Mouse (Mus musculus): Measurements from ENCODE around the gene Sept6. TPM values are rescaled to one million over a fixed set of nuclear protein-coding genes. Genes with fewer than 3 reads are reported as not detected.
A peak's percentile ranks its signal among the peaks of the same experiment; 100 is the strongest.
"Not testable (repeated sequence)": the region's sequence is repeated elsewhere in the genome, so short reads cannot be mapped to it uniquely, and the experiment has no call there.

The Sept6 gene
- polyA plus RNA-seq, 1 experiment from 2014 or later = 65.5 TPM

GRCm38 (mm10) chrX:36901655-36902054, 89.9 kb downstream of the Sept6 start:
- WGBS = 30% methylated on average over 3 of the region's 3 CpGs
- no peaks in the 10 kb centered on the region for H3K4me1 ChIP-seq
- H3K27ac ChIP-seq = no peak overlapping the region
- ATAC-seq (ENCODE audit: low FRiP score, low read depth) = no peak
- H3K36me3 ChIP-seq = no peaks in the 10 kb centered on the region
- 0 out of 2 replicates have a peak, but pooled peaks cover 2% of the 10 kb centered on the region for H3K9me3 ChIP-seq
- H3K27me3 ChIP-seq (replicated peaks) = no peaks in the 10 kb centered on the region
- H3K9ac ChIP-seq = peak overlapping the region; percentile 75; the same call in 1 of the 2 replicates
- peak overlapping the region; percentile 59 for H3K4me3 ChIP-seq
- peak overlapping the region; percentile 61 for H3K4me2 ChIP-seq (replicated peaks)

- WGBS = 52% methylated on average over 1 of the region's 1 CpGs
- not testable (repeated sequence) for H3K27me3 ChIP-seq (replicated peaks); ATAC-seq (ENCODE audit: low FRiP score, low read depth); H3K9me3 ChIP-seq; H3K36me3 ChIP-seq; H3K4me1 ChIP-seq; H3K4me3 ChIP-seq; H3K4me2 ChIP-seq (replicated peaks); H3K9ac ChIP-seq; H3K27ac ChIP-seq
Measured at GRCm38 (mm10) chrX:36898931-36899330, 92.7 kb downstream of the Sept6 start.

GRCm38 (mm10) chrX:36884719-36885118, 106.9 kb downstream of the Sept6 start:
- H3K9me3 ChIP-seq = no peaks in the 10 kb centered on the region

GRCm38 (mm10) chrX:36874704-36875128, 116.9 kb downstream of the Sept6 start:
- ATAC-seq (ENCODE audit: low FRiP score, low read depth) = peak; percentile 71
- H3K4me2 ChIP-seq (replicated peaks) = peak overlapping the region; percentile 63
- H3K9me3 ChIP-seq = no peaks in the 10 kb centered on the region
- peak overlapping the region; percentile 83 for H3K9ac ChIP-seq
- peak overlapping the region; percentile 50; the same call in 1 of the 2 replicates for H3K27ac ChIP-seq
- H3K36me3 ChIP-seq = no peaks in the 10 kb centered on the region
- H3K4me1 ChIP-seq = 0 out of 2 replicates have a peak, but pooled peaks cover 4% of the 10 kb centered on the region
- no peaks in the 10 kb centered on the region for H3K27me3 ChIP-seq (replicated peaks)
- WGBS = 11% methylated on average over 36 of the region's 36 CpGs
- peak overlapping the region; percentile 65 for H3K4me3 ChIP-seq

More at GRCm38 (mm10) chrX:36884719-36885118, 106.9 kb downstream of the Sept6 start:
- H3K27ac ChIP-seq = no peak overlapping the region
- no peak overlapping the region for H3K9ac ChIP-seq
- no peak overlapping the region for H3K4me3 ChIP-seq
- no peaks in the 10 kb centered on the region for H3K27me3 ChIP-seq (replicated peaks)
- peaks cover 7% of the 10 kb centered on the region; the same call in 1 of the 2 replicates for H3K36me3 ChIP-seq
- no peaks in the 10 kb centered on the region for H3K4me1 ChIP-seq
- H3K4me2 ChIP-seq (replicated peaks) = no peak overlapping the region
- whole genome bisulfite sequencing = 95% methylated on average over 1 of the region's 1 CpGs
- no peak for ATAC-seq (ENCODE audit: low FRiP score, low read depth)

- no peaks in the 10 kb centered on the region for H3K9me3 ChIP-seq
- H3K9ac ChIP-seq = peak overlapping the region; percentile 83
- no peaks in the 10 kb centered on the region for H3K27me3 ChIP-seq (replicated peaks)
- ATAC-seq (ENCODE audit: low FRiP score, low read depth) = peak; percentile 97
- peak overlapping the region; percentile 63 for H3K4me2 ChIP-seq (replicated peaks)
- no peaks in the 10 kb centered on the region for H3K36me3 ChIP-seq
- peak overlapping the region; percentile 65 for H3K4me3 ChIP-seq
- 16% methylated on average over 57 of the region's 57 CpGs for WGBS
- 0 out of 2 replicates have a peak, but pooled peaks cover 4% of the 10 kb centered on the region for H3K4me1 ChIP-seq
- H3K27ac ChIP-seq = peak overlapping the region; percentile 50; the same call in 1 of the 2 replicates
Measured at GRCm38 (mm10) chrX:36874178-36874696, 117.4 kb downstream of the Sept6 start.

GRCm38 (mm10) chrX:36873765-36874164, 117.8 kb downstream of the Sept6 start, which contains the start of the genes Ube2a and C330007P06Rik:
Ube2a (plus strand) TSS chrX:36873900.
C330007P06Rik (minus strand) TSS chrX:36874111.
- peak within 1 kb of the TSS; percentile 50; the same call in 1 of the 2 replicates for H3K27ac ChIP-seq
- H3K9ac ChIP-seq = peak within 1 kb of the TSS; percentile 83
- H3K9me3 ChIP-seq = no peaks in the 10 kb centered on the region
- peak within 1 kb of the TSS; percentile 63 for H3K4me2 ChIP-seq (replicated peaks)
- peak; percentile 63 for ATAC-seq (ENCODE audit: low FRiP score, low read depth)
- H3K4me1 ChIP-seq = 0 out of 2 replicates have a peak, but pooled peaks cover 4% of the 10 kb centered on the region
- peak within 1 kb of the TSS; percentile 65 for H3K4me3 ChIP-seq
- no peaks in the 10 kb centered on the region for H3K36me3 ChIP-seq
- H3K27me3 ChIP-seq (replicated peaks) = no peaks in the 10 kb centered on the region
- 28% methylated on average over 8 of the region's 8 CpGs for WGBS

GRCm38 (mm10) chrX:36870372-36870771, 121.2 kb downstream of the Sept6 start:
- no peak overlapping the region for H3K4me3 ChIP-seq
- H3K9me3 ChIP-seq = no peaks in the 10 kb centered on the region
- H3K9ac ChIP-seq = no peak overlapping the region
- H3K36me3 ChIP-seq = no peaks in the 10 kb centered on the region
- H3K4me1 ChIP-seq = 0 out of 2 replicates have a peak, but pooled peaks cover 2% of the 10 kb centered on the region
- WGBS = 81% methylated on average over 3 of the region's 3 CpGs
- ATAC-seq (ENCODE audit: low FRiP score, low read depth) = no peak
- no peak overlapping the region for H3K27ac ChIP-seq
- no peaks in the 10 kb centered on the region for H3K27me3 ChIP-seq (replicated peaks)
- H3K4me2 ChIP-seq (replicated peaks) = no peak overlapping the region

GRCm38 (mm10) chrX:36864609-36865328, 126.8 kb downstream of the Sept6 start:
- ATAC-seq (ENCODE audit: low FRiP score, low read depth) = peak; percentile 50; the same call in 1 of the 2 replicates
- H3K27ac ChIP-seq = no peak overlapping the region
- no peak overlapping the region for H3K9ac ChIP-seq
- H3K27me3 ChIP-seq (replicated peaks) = no peaks in the 10 kb centered on the region
- H3K4me2 ChIP-seq (replicated peaks) = peak overlapping the region; percentile 35
- no peak overlapping the region; the same call in 1 of the 2 replicates for H3K4me3 ChIP-seq
- 55% methylated on average over 8 of the region's 8 CpGs for WGBS
- H3K4me1 ChIP-seq = no peaks in the 10 kb centered on the region
- H3K9me3 ChIP-seq = no peaks in the 10 kb centered on the region
- no peaks in the 10 kb centered on the region for H3K36me3 ChIP-seq

- Histone ChIP-seq H3K27ac (no peak overlapping the region), H3K27me3 (replicated peaks) (no peaks in the 10 kb centered on the region), H3K9me3 (no peaks in the 10 kb centered on the region), H3K36me3 (no peaks in the 10 kb centered on the region), H3K4me2 (replicated peaks) (peak overlapping the region; percentile 53), H3K4me3 (peak overlapping the region; percentile 35), H3K4me1 (no peaks in the 10 kb centered on the region), H3K9ac (0 out of 2 replicates have a peak overlapping the region, but pooled peaks have one; percentile 26)
- 17% methylated on average over 43 of the region's 44 CpGs for WGBS
- ATAC-seq (ENCODE audit: low FRiP score, low read depth) = peak; percentile 91
Measured at GRCm38 (mm10) chrX:36863766-36864608, 127.6 kb downstream of the Sept6 start.
